Mouse (Mus musculus) brain, embryonic 14.5 days (tissue): ENCODE measurements around the gene Gm21698.
"Not testable (repeated sequence)": the region's sequence is repeated elsewhere in the genome, so short reads cannot be mapped to it uniquely, and the experiment has no call there.

Experiments
- CTCF ChIP-seq: fragments of 200-500 bp; IDR thresholded peaks from 2 replicates; pipeline ENCODE4 v1.5.1; 2012; ENCODE audit warnings: inconsistent platforms, mild to moderate bottlenecking, moderate library complexity, borderline replicate concordance; ENCODE audit not compliant: insufficient read depth, insufficient read length; ENCODE audit errors: extremely low read depth
- POLR2A ChIP-seq: fragments of 200-500 bp; IDR thresholded peaks from 2 replicates; pipeline ENCODE4 v1.6.1; 2012; ENCODE audit warnings: mild to moderate bottlenecking, inconsistent platforms, borderline replicate concordance; ENCODE audit not compliant: poor library complexity, insufficient read depth, insufficient read length, severe bottlenecking; ENCODE audit errors: extremely low read depth

GRCm38 (mm10) chr5:25988550-25988949 is at the start of gene Gm21698:
- not testable (repeated sequence) for TF ChIP-seq POLR2A, CTCF
